25 mouse cellular contexts compared by ENCODE assay signal in genomic region chr5:105407661-105408060, GRCm38 (mm10).
"Had no signal": no experiment of that assay in that cellular context is flagged by ENCODE, and none has a peak within 500 bp of the region (broad histone marks: within the 10 kb centered on the region; RNA-seq: fewer than 3 reads in every experiment).

No protein-coding gene starts in this region.

- H3K9me3 ChIP-seq: heart, embryonic 13.5 days; heart, embryonic 15.5 days; hindbrain, embryonic 10.5 days; hindbrain, embryonic 12.5 days; intestine, embryonic 15.5 days; limb, embryonic 10.5 days; limb, embryonic 12.5 days had no signal

- H3K9ac ChIP-seq: heart, embryonic 13.5 days; heart, embryonic 15.5 days; hindbrain, embryonic 12.5 days; hindbrain, embryonic 14.5 days; intestine, embryonic 15.5 days; limb, embryonic 12.5 days had no signal

- H3K36me3 ChIP-seq: heart, embryonic 13.5 days; heart, embryonic 15.5 days; hindbrain, embryonic 10.5 days; hindbrain, embryonic 12.5 days; intestine, embryonic 15.5 days; limb, embryonic 10.5 days; limb, embryonic 12.5 days had no signal

- H3K27ac ChIP-seq: gastrocnemius, adult 2 months; heart, adult 2 months; heart, embryonic 13.5 days; heart, embryonic 15.5 days; hindbrain, embryonic 10.5 days; hindbrain, embryonic 12.5 days; hindbrain, embryonic 14.5 days; intestine, embryonic 15.5 days; layer of hippocampus, adult 2 months; left cerebral cortex, adult 2 months; limb, embryonic 10.5 days; limb, embryonic 12.5 days had no signal

- H3K4me2 ChIP-seq: heart, embryonic 11.5 days; heart, embryonic 13.5 days; heart, embryonic 15.5 days; hindbrain, embryonic 12.5 days; hindbrain, embryonic 14.5 days; intestine, embryonic 15.5 days; limb, embryonic 12.5 days had no signal

- H3K4me3 ChIP-seq: gastrocnemius, adult 2 months; heart, adult 2 months; heart, embryonic 13.5 days; heart, embryonic 15.5 days; hindbrain, embryonic 10.5 days; hindbrain, embryonic 12.5 days; intestine, embryonic 15.5 days; layer of hippocampus, adult 2 months; left cerebral cortex, adult 2 months; limb, embryonic 10.5 days; limb, embryonic 12.5 days had no signal

- DNase-seq: gastrocnemius, adult 2 months; gastrocnemius, postnatal 10 days; gastrocnemius, postnatal 25 days; heart, adult 2 months; heart, postnatal 4 days; kidney, adult 18-20 months; kidney, adult 8-10 months; kidney, postnatal 10 days; kidney, postnatal 25 days; kidney, postnatal 4 days; liver had no signal

- H3K4me1 ChIP-seq: hindbrain, embryonic 10.5 days; hindbrain, embryonic 12.5 days; intestine, embryonic 15.5 days; limb, embryonic 10.5 days; limb, embryonic 12.5 days had no signal

- H3K27me3 ChIP-seq: heart, embryonic 13.5 days; heart, embryonic 15.5 days; intestine, embryonic 15.5 days had no signal

- ATAC-seq: hindbrain, embryonic 16.5 days; inflammation-experienced regulatory T-cells, adult 6 months; intestine, embryonic 15.5 days; intestine, postnatal 0 days had no signal
